Mouse (Mus musculus) neural tube, embryonic 10.5 days (tissue): ENCODE results near the gene Fam227b.

ENCODE experiments used
- DNase-seq: peaks from one replicate; pipeline ENCODE4 v3.0.0-alpha.2; 2017; ENCODE audit warnings: low spot score; ENCODE audit errors: extremely low spot score

Fam227b gene

DNA sequence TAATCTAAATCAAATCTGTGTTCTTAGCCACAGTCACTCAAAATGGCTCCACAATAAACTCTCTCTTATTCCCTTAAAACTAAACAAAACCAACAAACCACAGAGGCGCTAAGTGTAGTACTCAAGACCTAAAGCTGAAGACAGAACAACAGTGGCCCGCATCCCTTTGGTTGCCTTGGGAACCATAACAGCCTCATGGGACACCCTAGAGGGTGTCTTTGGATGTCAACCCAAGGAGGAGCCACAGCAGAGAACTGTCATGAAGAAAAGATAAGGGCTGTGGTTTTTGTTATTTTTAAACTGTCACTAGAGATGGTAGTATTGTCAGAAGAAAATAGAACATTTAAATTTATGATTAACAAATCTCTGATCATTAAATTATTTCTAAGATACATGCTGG is 145.1 kb downstream of the Fam227b start:
- DNase-seq, result no peak

- DNase-seq, result peak; percentile 50
These were observed 145.7 kb downstream of the Fam227b start for GRCm38 (mm10) chr2:126006088-126006487.

DNA sequence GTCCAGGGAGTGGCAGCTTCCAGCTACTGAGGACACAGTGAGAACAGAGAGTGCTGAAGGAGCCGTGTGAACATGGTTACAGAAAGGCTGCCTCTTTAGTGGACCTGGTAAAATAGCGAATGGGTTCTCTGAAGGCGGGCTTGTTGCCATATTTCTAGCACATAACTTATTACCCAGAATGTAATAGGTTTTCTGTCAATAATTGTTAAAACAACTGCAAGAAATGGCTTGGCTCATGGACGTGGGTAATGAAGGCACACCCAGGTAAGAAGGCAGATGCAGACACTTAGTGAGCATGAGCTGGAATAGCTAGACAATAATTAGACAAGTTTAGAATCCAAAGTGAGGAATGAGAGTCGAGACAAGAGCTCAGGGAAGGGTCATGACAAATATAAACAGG is 149.5 kb downstream of the Fam227b start:
- no peak for DNase-seq

DNA sequence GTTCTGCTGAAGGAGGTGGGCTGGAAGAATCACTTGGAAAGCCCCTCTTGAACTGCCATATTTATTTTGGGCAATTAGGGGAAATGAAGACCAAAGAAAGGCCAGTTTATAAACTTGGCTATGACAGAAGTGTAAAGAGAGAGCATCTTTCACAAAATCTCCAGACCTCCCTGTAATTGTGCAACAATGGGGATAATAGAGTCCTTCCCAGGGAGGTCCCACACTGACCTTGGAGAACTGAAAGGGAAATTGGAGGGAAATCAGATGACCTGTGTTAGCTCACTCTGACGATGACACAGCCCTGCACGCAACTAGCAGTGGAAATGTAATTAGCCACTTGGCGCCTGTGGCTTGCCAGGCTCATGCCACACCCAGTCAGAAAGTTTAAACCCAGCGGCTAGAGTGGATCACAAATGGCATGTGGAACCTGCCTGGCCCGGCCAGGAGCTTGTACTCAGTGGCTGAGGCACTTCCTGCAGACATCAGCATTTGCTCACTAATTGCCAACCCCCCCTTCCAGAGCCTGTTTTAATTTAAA is 175.9 kb downstream of the Fam227b start:
- DNase-seq, result peak; percentile 12

DNA sequence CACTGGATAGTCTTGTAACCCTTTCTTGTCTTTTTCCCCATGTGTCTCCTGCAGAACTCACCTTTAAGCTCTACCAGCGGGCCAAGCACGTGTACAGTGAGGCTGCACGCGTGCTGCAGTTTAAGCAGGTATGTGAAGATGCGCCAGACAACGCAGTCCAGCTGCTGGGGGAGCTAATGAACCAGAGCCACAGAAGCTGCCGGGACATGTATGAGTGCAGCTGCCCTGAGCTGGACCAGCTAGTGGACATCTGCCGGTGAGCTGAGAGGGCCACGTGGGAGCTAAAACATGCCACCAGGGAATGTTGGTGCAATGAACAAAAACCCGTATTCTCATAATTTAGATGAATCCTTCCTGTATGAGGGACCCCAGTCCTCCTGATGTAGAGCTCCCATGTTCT is 176.6 kb downstream of the Fam227b start:
- peak; percentile 11 for DNase-seq

- DNase-seq, result peak; percentile 25
These were observed 178.6 kb downstream of the Fam227b start for GRCm38 (mm10) chr2:125973207-125973606.

GRCm38 (mm10) chr2:125968811-125969210 is 183.0 kb downstream of the Fam227b start:
- DNase-seq, result no peak

GRCm38 (mm10) chr2:125948195-125948594 is 203.6 kb downstream of the Fam227b start:
- DNase-seq, result no peak

DNA sequence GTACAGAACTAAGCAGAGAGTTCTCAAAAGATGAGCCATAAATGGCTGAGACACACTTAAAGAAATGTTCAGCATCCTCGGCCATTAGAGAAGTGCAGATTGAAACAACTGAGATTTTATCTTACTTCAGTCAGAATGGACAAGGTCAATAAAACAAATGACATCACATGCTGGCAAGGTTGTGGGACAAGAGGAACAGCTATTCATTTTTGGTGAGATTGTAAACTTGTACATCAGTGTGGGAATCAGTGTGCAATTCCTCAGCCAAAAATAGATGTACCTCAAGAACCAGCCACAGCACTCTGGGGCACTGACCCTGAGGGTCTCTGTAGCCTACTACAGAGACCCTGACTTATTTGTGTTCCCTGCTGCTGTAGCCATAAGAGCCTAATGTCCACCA is 208.5 kb downstream of the Fam227b start:
- DNase-seq, result no peak

DNA sequence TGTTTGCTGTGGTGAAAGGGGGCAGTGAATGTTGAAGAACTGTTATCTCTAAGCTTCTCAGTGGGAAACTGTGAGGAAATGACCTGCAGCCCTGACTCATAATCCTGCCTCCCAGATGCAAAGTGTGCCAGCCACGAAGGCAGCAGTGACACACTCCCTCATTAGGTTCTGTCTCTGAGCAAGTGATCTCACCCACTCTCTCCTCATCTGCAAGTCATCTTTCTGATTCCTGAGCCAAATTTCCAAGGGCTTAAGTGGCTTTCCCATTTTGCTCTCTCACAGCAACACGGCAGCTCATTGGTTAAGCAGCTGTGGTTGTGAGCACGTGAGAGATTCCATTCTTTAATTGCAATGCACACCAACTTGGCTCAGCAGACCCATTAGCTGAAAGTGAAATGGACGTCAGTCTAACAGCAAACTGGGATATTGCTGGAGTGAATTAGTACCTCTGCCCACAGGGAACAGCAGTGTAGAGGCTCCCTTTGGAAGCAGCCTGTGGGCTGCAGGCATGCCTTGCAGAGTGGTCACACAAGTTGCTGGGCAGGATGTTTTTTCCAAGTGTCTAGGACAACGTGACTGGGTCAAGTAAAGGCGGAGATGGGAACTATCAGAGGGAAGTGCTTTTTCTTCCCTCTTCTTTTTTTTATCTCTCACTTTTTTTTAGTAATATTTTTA is 210.6 kb downstream of the Fam227b start:
- DNase-seq, result no peak

DNA sequence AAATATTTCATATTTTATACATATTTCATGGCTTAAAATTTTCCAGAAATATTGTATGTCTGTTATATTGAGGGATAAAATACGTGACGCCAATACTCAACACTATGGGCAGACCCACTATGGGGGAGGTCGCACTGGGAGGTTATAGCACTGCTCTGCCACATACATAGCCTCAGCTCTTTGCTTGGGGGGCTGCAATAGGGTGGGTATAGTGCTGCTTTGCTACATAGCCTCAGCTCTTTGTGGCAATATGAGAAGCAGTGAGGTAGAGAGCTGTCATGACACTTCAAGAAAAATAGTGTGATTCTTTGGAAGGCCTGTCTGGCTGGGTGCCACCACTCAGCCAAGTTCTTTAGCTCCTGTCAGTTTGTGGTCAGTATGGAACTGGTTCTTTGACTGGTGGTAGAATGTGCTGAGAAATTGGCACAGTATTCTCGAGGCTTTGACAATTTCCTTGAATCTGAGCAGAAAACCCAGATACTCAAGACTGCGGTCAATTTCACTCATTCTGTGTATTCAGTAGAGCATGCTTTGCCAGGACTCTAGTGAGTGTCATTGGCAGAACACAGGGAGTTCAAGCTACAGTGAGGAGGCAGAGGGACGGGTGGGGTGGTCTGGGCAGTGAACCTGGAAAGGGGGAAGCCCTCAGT is 212.7 kb downstream of the Fam227b start:
- DNase-seq, result no peak

GRCm38 (mm10) chr2:125936396-125936795 is 215.4 kb downstream of the Fam227b start:
- no peak for DNase-seq

DNA sequence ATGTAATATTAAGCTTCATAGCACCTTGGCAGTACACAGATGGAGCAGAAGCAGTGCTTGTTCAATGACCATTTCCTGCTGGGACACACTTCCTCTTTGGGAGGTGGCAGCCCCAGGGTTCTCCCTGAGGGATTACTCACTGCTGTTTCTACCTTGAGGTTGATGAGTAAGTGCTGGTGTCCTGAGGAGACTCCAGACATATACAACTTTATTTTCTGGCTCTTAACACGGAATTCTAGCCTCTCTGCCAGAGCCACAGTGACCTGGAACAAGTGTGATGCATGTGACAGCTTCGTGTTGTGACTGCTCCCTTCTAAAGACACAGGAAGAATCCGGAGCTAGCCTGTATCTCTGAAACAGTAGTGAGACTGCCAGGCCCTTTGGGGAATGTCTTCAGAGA is 217.8 kb downstream of the Fam227b start:
- DNase-seq, result no peak
